Mouse (Mus musculus): ENCODE results near the gene Rtn3.
"Not testable (repeated sequence)": the region's sequence is repeated elsewhere in the genome, so short reads cannot be mapped to it uniquely, and the experiment has no call there.

Gene Rtn3

DNA sequence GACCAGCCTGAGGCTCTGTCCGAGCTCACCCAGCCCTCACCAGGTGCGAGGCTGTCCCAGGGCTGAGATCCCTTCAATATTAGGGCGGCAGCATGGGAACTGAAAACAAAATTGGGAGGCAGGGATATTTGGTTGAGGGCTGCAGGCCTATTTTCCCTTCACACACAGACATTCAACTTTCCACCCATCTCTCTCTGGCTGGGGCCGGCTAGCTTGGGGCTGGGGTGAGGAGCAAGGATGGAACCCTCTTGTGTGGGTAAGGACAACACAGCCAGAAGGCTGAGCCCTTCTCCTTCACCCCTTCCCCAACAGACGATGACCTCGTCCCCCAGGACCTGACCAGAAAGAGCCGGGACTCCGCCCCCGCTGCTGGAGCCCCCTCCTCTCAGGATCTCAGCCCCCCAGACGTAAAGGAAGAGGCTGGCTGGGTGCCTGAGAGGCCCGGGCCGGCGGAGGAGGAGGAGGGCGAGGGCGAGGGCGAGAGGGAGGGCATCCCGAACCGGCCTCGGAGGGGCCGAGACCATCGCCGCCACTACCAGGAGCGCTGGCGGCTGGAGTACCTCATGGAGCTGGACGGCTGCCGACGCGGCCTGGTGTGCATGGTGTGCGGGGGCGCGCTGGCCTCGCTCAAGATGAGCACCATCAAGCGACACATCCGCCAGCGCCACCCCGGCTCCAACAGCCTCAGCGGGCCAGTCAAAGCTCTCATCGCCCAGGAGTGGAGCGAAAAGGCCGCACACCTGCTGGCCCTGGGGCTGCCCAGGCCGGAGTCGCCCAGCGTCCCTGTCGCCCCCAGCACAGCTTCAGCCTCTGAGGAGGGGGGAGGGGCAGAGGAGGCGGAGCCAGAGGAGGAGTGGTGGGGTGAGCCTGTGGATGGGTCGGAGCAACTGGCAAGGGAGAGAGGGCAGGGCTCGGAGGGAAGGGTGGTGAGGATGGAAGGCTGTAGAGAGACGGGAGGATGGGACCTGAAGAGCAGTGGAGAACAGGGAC, 61.2 kb downstream of the Rtn3 start:
- no peak for DNase-seq (ENCODE audit: low read depth, low spot score)
- Histone ChIP-seq H3K36me3 (ENCODE audit: control insufficient read depth, insufficient read depth, low read length, poor library complexity, severe bottlenecking) (0 out of 2 replicates have a peak, but pooled peaks cover 6% of the 10 kb centered on the region), H3K27me3 (ENCODE audit: control insufficient read depth, insufficient read depth, low read length, poor library complexity, severe bottlenecking) (no peaks in the 10 kb centered on the region; the same call in 1 of the 2 replicates)

DNA sequence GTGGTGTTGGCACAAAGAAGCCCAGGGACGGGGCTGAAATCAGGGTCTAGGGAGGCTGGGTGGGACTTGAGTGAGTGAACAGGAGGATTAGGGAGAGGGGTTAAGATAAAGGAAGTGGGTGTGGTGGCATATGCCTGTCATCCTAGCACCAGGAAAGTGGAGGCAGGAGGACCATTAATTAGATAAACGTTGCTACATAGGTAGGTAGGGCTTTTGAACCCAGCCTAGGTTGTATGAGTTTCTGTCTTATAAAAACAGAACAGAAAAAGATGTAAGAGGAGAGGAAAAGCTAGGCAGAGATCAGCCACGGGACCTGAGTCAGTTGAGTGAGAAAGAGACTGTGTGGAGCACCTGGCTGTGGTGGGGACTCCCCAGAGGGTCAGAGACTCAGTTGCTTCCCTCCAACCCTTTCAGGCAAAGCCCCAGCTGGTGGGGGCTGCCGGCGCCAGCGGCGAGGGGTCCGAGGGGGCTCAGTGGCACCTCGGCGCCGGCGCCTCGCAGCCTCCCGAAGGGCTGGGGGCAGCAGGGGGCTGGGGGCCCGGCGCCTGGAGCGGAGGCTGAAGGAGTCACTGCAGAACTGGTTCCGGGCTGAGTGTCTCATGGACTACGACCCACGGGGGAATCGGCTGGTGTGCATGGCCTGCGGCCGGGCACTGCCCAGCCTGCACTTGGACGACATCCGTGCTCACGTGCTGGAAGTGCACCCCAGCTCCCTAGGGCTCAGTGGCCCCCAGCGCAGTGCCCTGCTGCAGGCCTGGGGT, 62.1 kb downstream of the Rtn3 start:
- Histone ChIP-seq H3K27me3 (ENCODE audit: control insufficient read depth, insufficient read depth, low read length, poor library complexity, severe bottlenecking) (no peaks in the 10 kb centered on the region; the same call in 1 of the 2 replicates), H3K36me3 (ENCODE audit: control insufficient read depth, insufficient read depth, low read length, poor library complexity, severe bottlenecking) (0 out of 2 replicates have a peak, but pooled peaks cover 3% of the 10 kb centered on the region)
- DNase-seq (ENCODE audit: low read depth, low spot score), result no peak

- H3K36me3 ChIP-seq (ENCODE audit: control insufficient read depth, insufficient read depth, low read length, poor library complexity, severe bottlenecking), result 0 out of 2 replicates have a peak, but pooled peaks cover 3% of the 10 kb centered on the region
- H3K27me3 ChIP-seq (ENCODE audit: control insufficient read depth, insufficient read depth, low read length, poor library complexity, severe bottlenecking), result no peaks in the 10 kb centered on the region; the same call in 1 of the 2 replicates
- no peak for DNase-seq (ENCODE audit: low read depth, low spot score)
Observed at GRCm38 (mm10) chr19:7420108-7420507, 63.0 kb downstream of the Rtn3 start.

- Histone ChIP-seq H3K36me3 (ENCODE audit: control insufficient read depth, insufficient read depth, low read length, poor library complexity, severe bottlenecking) (0 out of 2 replicates have a peak, but pooled peaks cover 2% of the 10 kb centered on the region), H3K27me3 (ENCODE audit: control insufficient read depth, insufficient read depth, low read length, poor library complexity, severe bottlenecking) (no peaks in the 10 kb centered on the region; the same call in 1 of the 2 replicates)
- DNase-seq (ENCODE audit: low read depth, low spot score), result no peak
Observed at GRCm38 (mm10) chr19:7419134-7419533, 63.9 kb downstream of the Rtn3 start.

- H3K27me3 ChIP-seq (ENCODE audit: control insufficient read depth, insufficient read depth, low read length, poor library complexity, severe bottlenecking), result no peaks in the 10 kb centered on the region; the same call in 1 of the 2 replicates
- DNase-seq (ENCODE audit: low read depth, low spot score), result peak; percentile 82
- 0 out of 2 replicates have a peak, but pooled peaks cover under 1% of the 10 kb centered on the region for H3K36me3 ChIP-seq (ENCODE audit: control insufficient read depth, insufficient read depth, low read length, poor library complexity, severe bottlenecking)
Observed at GRCm38 (mm10) chr19:7417911-7418849, 64.9 kb downstream of the Rtn3 start.

- DNase-seq (ENCODE audit: low read depth, low spot score), result peak; percentile 58
- no peaks in the 10 kb centered on the region; the same call in 1 of the 2 replicates for H3K27me3 ChIP-seq (ENCODE audit: control insufficient read depth, insufficient read depth, low read length, poor library complexity, severe bottlenecking)
- no peaks in the 10 kb centered on the region for H3K36me3 ChIP-seq (ENCODE audit: control insufficient read depth, insufficient read depth, low read length, poor library complexity, severe bottlenecking)
Observed at GRCm38 (mm10) chr19:7416834-7417735, 66.0 kb downstream of the Rtn3 start, which contains the start of gene 2700081O15Rik. Gene 2700081O15Rik (plus strand): TSS chr19:7417625.

DNA sequence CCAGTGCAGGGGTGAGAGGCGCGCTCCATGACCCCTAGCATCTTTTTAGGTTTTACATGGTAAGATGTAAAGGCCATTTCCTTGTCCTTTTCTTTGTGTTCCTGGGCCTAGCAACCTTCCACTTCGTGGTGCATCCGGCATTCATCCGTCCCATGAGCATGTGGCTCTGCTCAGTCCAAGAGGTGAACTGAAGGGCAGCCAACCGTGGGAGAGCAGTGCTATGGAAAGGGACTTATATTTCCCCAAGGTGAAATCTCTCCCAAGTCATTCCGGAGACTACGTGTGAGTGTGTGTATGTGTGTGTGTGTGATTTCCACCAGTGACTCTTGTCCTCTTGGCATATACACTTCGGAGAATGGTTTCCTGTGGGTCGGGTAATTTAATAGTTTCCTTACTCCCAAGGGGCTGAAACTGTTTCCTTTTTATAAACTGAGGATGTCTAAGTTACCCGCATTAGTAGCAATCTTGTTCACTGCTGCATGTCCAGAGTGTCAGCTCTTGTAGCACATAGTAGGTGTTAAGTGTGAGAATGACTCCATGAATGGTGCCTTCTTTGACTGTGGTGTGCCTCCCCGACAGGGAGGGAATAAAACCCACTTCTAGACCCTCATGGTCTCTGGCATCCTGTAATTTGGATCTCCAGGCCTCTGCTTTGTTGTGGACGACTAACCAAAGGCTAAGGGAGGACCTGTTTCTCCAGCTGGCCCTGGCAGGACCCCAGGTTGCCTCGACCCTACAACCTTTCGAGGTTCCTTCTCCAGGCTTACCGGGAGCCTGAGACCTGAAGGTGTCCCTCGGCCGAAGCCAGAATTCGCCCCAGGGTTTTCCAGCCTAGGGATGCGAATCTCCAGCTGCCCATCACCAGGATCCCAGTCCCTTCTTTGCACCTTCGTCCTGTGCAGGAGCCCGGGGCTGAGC, 66.9 kb downstream of the Rtn3 start:
- no peaks in the 10 kb centered on the region; the same call in 1 of the 2 replicates for H3K27me3 ChIP-seq (ENCODE audit: control insufficient read depth, insufficient read depth, low read length, poor library complexity, severe bottlenecking)
- DNase-seq (ENCODE audit: low read depth, low spot score), result no peak
- no peaks in the 10 kb centered on the region for H3K36me3 ChIP-seq (ENCODE audit: control insufficient read depth, insufficient read depth, low read length, poor library complexity, severe bottlenecking)

- Histone ChIP-seq H3K27me3 (ENCODE audit: control insufficient read depth, insufficient read depth, low read length, poor library complexity, severe bottlenecking) (no peaks in the 10 kb centered on the region), H3K36me3 (ENCODE audit: control insufficient read depth, insufficient read depth, low read length, poor library complexity, severe bottlenecking) (no peaks in the 10 kb centered on the region)
- no peak for DNase-seq (ENCODE audit: low read depth, low spot score)
Observed at GRCm38 (mm10) chr19:7412361-7412760, 70.7 kb downstream of the Rtn3 start.

- Histone ChIP-seq H3K27me3 (ENCODE audit: control insufficient read depth, insufficient read depth, low read length, poor library complexity, severe bottlenecking) (no peaks in the 10 kb centered on the region), H3K36me3 (ENCODE audit: control insufficient read depth, insufficient read depth, low read length, poor library complexity, severe bottlenecking) (no peaks in the 10 kb centered on the region)
- DNase-seq (ENCODE audit: low read depth, low spot score), result no peak
Observed at GRCm38 (mm10) chr19:7404623-7405229, 78.4 kb downstream of the Rtn3 start.

- Histone ChIP-seq H3K36me3 (ENCODE audit: control insufficient read depth, insufficient read depth, low read length, poor library complexity, severe bottlenecking) (no peaks in the 10 kb centered on the region), H3K27me3 (ENCODE audit: control insufficient read depth, insufficient read depth, low read length, poor library complexity, severe bottlenecking) (no peaks in the 10 kb centered on the region)
- no peak for DNase-seq (ENCODE audit: low read depth, low spot score)
Observed at GRCm38 (mm10) chr19:7400635-7401034, 82.4 kb downstream of the Rtn3 start.

GRCm38 (mm10) chr19:7398898-7399297, 84.2 kb downstream of the Rtn3 start:
- H3K36me3 ChIP-seq (ENCODE audit: control insufficient read depth, insufficient read depth, low read length, poor library complexity, severe bottlenecking); DNase-seq (ENCODE audit: low read depth, low spot score); H3K27me3 ChIP-seq (ENCODE audit: control insufficient read depth, insufficient read depth, low read length, poor library complexity, severe bottlenecking): not testable (repeated sequence)

Data from splenic B cell, adult 2 months (primary cell).